Mouse (Mus musculus): ENCODE measurements around the gene Wdr47. TPM values are rescaled to one million over a fixed set of nuclear protein-coding genes. Genes with fewer than 3 reads are reported as not detected.
"Not testable (repeated sequence)": the region's sequence is repeated elsewhere in the genome, so short reads cannot be mapped to it uniquely, and the experiment has no call there.

Gene Wdr47
- polyA plus RNA-seq, 1 experiment from 2014 or later = 8.1 TPM

GRCm38 (mm10) chr3:108634761-108635160 is 43.7 kb downstream of the Wdr47 start:
- no peak for DNase-seq (ENCODE audit: low spot score)

GRCm38 (mm10) chr3:108639412-108639811 is 48.3 kb downstream of the Wdr47 start:
- peak; percentile 34 for DNase-seq (ENCODE audit: low spot score)

GRCm38 (mm10) chr3:108640998-108641397 is 49.9 kb downstream of the Wdr47 start:
- DNase-seq (ENCODE audit: low spot score) = no peak

- no peak for DNase-seq (ENCODE audit: low spot score)
These were observed 53.8 kb downstream of the Wdr47 start for GRCm38 (mm10) chr3:108644856-108645255.

- DNase-seq (ENCODE audit: low spot score) = no peak
These were observed 55.0 kb downstream of the Wdr47 start for GRCm38 (mm10) chr3:108646036-108646435.

GRCm38 (mm10) chr3:108647681-108648080 is 56.6 kb downstream of the Wdr47 start:
- not testable (repeated sequence) for DNase-seq (ENCODE audit: low spot score)

GRCm38 (mm10) chr3:108652866-108653642 is 62.0 kb downstream of the Wdr47 start:
- peak; percentile 21 for DNase-seq (ENCODE audit: low spot score)

GRCm38 (mm10) chr3:108653710-108654379 is 62.8 kb downstream of the Wdr47 start, which contains the start of gene Clcc1:
Gene Clcc1 (plus strand): TSS chr3:108653913.
- peak; percentile 94 for DNase-seq (ENCODE audit: low spot score)

GRCm38 (mm10) chr3:108654566-108654965 is 63.5 kb downstream of the Wdr47 start:
- DNase-seq (ENCODE audit: low spot score) = peak; percentile 24

GRCm38 (mm10) chr3:108655486-108655885 is 64.4 kb downstream of the Wdr47 start:
- no peak for DNase-seq (ENCODE audit: low spot score)

GRCm38 (mm10) chr3:108658612-108659011 is 67.5 kb downstream of the Wdr47 start:
- DNase-seq (ENCODE audit: low spot score) = no peak

- peak; percentile 21 for DNase-seq (ENCODE audit: low spot score)
These were observed 69.9 kb downstream of the Wdr47 start for GRCm38 (mm10) chr3:108660941-108661340.

- no peak for DNase-seq (ENCODE audit: low spot score)
These were observed 85.5 kb downstream of the Wdr47 start for GRCm38 (mm10) chr3:108676616-108677015.

GRCm38 (mm10) chr3:108681004-108681403 is 89.9 kb downstream of the Wdr47 start:
- no peak for DNase-seq (ENCODE audit: low spot score)

GRCm38 (mm10) chr3:108683597-108683996 is 92.5 kb downstream of the Wdr47 start:
- not testable (repeated sequence) for DNase-seq (ENCODE audit: low spot score)

GRCm38 (mm10) chr3:108685701-108686100 is 94.6 kb downstream of the Wdr47 start:
- DNase-seq (ENCODE audit: low spot score) = no peak

- DNase-seq (ENCODE audit: low spot score) = no peak
These were observed 97.9 kb downstream of the Wdr47 start for GRCm38 (mm10) chr3:108689015-108689441.

- no peak for DNase-seq (ENCODE audit: low spot score)
These were observed 98.4 kb downstream of the Wdr47 start for GRCm38 (mm10) chr3:108689446-108689845.

GRCm38 (mm10) chr3:108689979-108690378 is 98.9 kb downstream of the Wdr47 start:
- no peak for DNase-seq (ENCODE audit: low spot score)

GRCm38 (mm10) chr3:108694321-108694720 is 103.2 kb downstream of the Wdr47 start:
- no peak for DNase-seq (ENCODE audit: low spot score)
